ENCODE assay signal across 8 mouse cellular contexts in genomic region chr17:63498717-63499635, GRCm38 (mm10). TPM values are rescaled to one million over a fixed set of nuclear protein-coding genes. Genes with fewer than 3 reads are reported as not detected.
DNase-seq lines count a peak whose midpoint lies in the region; ATAC-seq and TF ChIP-seq lines count a peak whose summit lies in the region.

No protein-coding gene starts in this region.

- TF ChIP-seq EP300 in stomach, postnatal 0 days (optimal IDR thresholded peaks at IDR 0.05): no peak

- H3K9ac ChIP-seq in intestine, embryonic 16.5 days (ENCODE audit: low read depth, low read length): peak overlapping the region; percentile 99
- peak overlapping the region; percentile 96 for H3K9ac ChIP-seq in liver, embryonic 13.5 days
- H3K9ac ChIP-seq in stomach, postnatal 0 days (ENCODE audit: low read length): peak overlapping the region; percentile 99

- H3K27me3 ChIP-seq in intestine, embryonic 16.5 days (replicated peaks; ENCODE audit: control insufficient read depth, insufficient read depth, low read length): no peaks in the 10 kb centered on the region
- no peaks in the 10 kb centered on the region for H3K27me3 ChIP-seq in liver, embryonic 13.5 days
- no peaks in the 10 kb centered on the region for H3K27me3 ChIP-seq in stomach, postnatal 0 days (ENCODE audit: control insufficient read depth, insufficient read depth, low read length)

- peak overlapping the region; percentile 84 for H3K4me2 ChIP-seq in intestine, embryonic 16.5 days (ENCODE audit: low read depth, low read length)
- H3K4me2 ChIP-seq in liver, embryonic 13.5 days: peak overlapping the region; percentile 97
- peak overlapping the region; percentile 91 for H3K4me2 ChIP-seq in stomach, postnatal 0 days (replicated peaks; ENCODE audit: low read depth)

- intact Hi-C loops in gastrocnemius, postnatal 36 days (cut with DNase I): no loop called here

- no peaks in the 10 kb centered on the region for H3K9me3 ChIP-seq in intestine, embryonic 16.5 days (ENCODE audit: control insufficient read depth, low read length)
- no peaks in the 10 kb centered on the region for H3K9me3 ChIP-seq in liver, embryonic 13.5 days (replicated peaks)
- no peaks in the 10 kb centered on the region for H3K9me3 ChIP-seq in stomach, postnatal 0 days (ENCODE audit: control insufficient read depth, low read length)

- TF ChIP-seq CTCF in stomach, postnatal 0 days (IDR thresholded peaks at IDR 0.05; ENCODE audit: low read depth): no peak

- H3K36me3 ChIP-seq in intestine, embryonic 16.5 days (ENCODE audit: control insufficient read depth, insufficient read depth, low read length): no peaks in the 10 kb centered on the region
- no peaks in the 10 kb centered on the region for H3K36me3 ChIP-seq in liver, embryonic 13.5 days
- no peaks in the 10 kb centered on the region for H3K36me3 ChIP-seq in stomach, postnatal 0 days (ENCODE audit: control insufficient read depth, insufficient read depth, low read length)

- 1% methylated on average over 61 of the region's 90 CpGs for WGBS in intestine, embryonic 16.5 days
- under 1% methylated on average over 68 of the region's 90 CpGs for WGBS in liver, embryonic 13.5 days (ENCODE audit: insufficient replicate concordance)
- whole genome bisulfite sequencing in stomach, postnatal 0 days: under 1% methylated on average over 61 of the region's 90 CpGs

- peaks cover 22% of the 10 kb centered on the region for H3K4me1 ChIP-seq in intestine, embryonic 16.5 days (ENCODE audit: control insufficient read depth, insufficient read depth, low read length)
- H3K4me1 ChIP-seq in liver, embryonic 13.5 days (replicated peaks): peaks cover 56% of the 10 kb centered on the region
- peaks cover 2% of the 10 kb centered on the region; the same call in 1 of the 2 replicates for H3K4me1 ChIP-seq in stomach, postnatal 0 days (replicated peaks; ENCODE audit: control insufficient read depth, insufficient read depth)

- H3K4me3 ChIP-seq in intestine, embryonic 16.5 days (ENCODE audit: low read length): peak overlapping the region; percentile 92
- peak overlapping the region; percentile 90 for H3K4me3 ChIP-seq in liver, embryonic 13.5 days (replicated peaks)
- H3K4me3 ChIP-seq in stomach, postnatal 0 days (ENCODE audit: low read depth, low read length): peak overlapping the region; percentile 89

- peak; percentile 69 for ATAC-seq in intestine, embryonic 16.5 days
- peak; percentile 47 for ATAC-seq in liver, embryonic 13.5 days (ENCODE audit: low read depth)
- peak; percentile 79 for ATAC-seq in stomach, postnatal 0 days (ENCODE audit: low FRiP score, low TSS enrichment)

- peak; percentile 33 for DNase-seq in layer of hippocampus, adult 11-12 months (ENCODE audit: low spot score)
- no peak for DNase-seq in layer of hippocampus, adult 9-10 months (ENCODE audit: low spot score)
- peak; percentile 54 to 59 for DNase-seq in cerebellum, postnatal 14 days
- DNase-seq in gastrocnemius, postnatal 36 days: peak; percentile 49 to 50
- DNase-seq in liver, embryonic 13.5 days: peak; percentile 26
- peak; percentile 68 for DNase-seq in neural tube, embryonic 10.5 days (ENCODE audit: extremely low spot score, low spot score)
- peak; percentile 57 for DNase-seq in stomach, postnatal 0 days (ENCODE audit: low spot score)

- H3K27ac ChIP-seq in intestine, embryonic 16.5 days (ENCODE audit: low read length): peak overlapping the region; percentile 98
- H3K27ac ChIP-seq in liver, embryonic 13.5 days: peak overlapping the region; percentile 92
- peak overlapping the region; percentile 99 for H3K27ac ChIP-seq in stomach, postnatal 0 days (replicated peaks)

RNA-seq across cellular contexts. Expression of gene Fbxl17, which starts 0.8 kb away (rescaled TPM):
- total RNA-seq in gastrocnemius, postnatal 36 days (2021): 10 to 100 TPM; 39.8 to 43.7 TPM
- 2.3 TPM in 2 replicates for polyA plus RNA-seq in intestine, embryonic 16.5 days (2015; fragmentation: Nextera tagmentation; extraction: Ambion mirVana)
- 1.4 and 1.7 TPM in 2 replicates for polyA plus RNA-seq in liver, embryonic 13.5 days (2015; fragmentation: Nextera tagmentation; extraction: Ambion mirVana)
- polyA plus RNA-seq in stomach, postnatal 0 days (2015; fragmentation: Nextera tagmentation; extraction: Ambion mirVana): 3.6 and 4.3 TPM in 2 replicates
